ENCODE assay signal across 25 mouse cellular contexts in genomic region chr9:43463445-43464090, GRCm38 (mm10).
DNase-seq lines count a peak whose midpoint lies in the region; ATAC-seq and TF ChIP-seq lines count a peak whose summit lies in the region.
"Had no signal": no experiment of that assay in that cellular context is flagged by ENCODE, and none has a peak within 500 bp of the region (broad histone marks: within the 10 kb centered on the region; RNA-seq: fewer than 3 reads in every experiment).

No protein-coding gene starts in this region.

- H3K36me3 ChIP-seq in forebrain, postnatal 0 days (ENCODE audit: insufficient read depth) = no peaks in the 10 kb centered on the region
- no peaks in the 10 kb centered on the region for H3K36me3 ChIP-seq in forebrain, embryonic 14.5 days (ENCODE audit: control insufficient read depth, insufficient read depth, low read length)
- no peaks in the 10 kb centered on the region for H3K36me3 ChIP-seq in megakaryocyte, embryonic 14.5 days (replicated peaks; ENCODE audit: low read length)
- no peaks in the 10 kb centered on the region for H3K36me3 ChIP-seq in midbrain, embryonic 15.5 days (replicated peaks)
- H3K36me3 ChIP-seq: embryonic facial prominence, embryonic 10.5 days; embryonic facial prominence, embryonic 13.5 days; forebrain, embryonic 12.5 days had no signal

- H3K27me3 ChIP-seq in forebrain, postnatal 0 days (ENCODE audit: insufficient read depth, low read length) = no peaks in the 10 kb centered on the region
- no peaks in the 10 kb centered on the region for H3K27me3 ChIP-seq in forebrain, embryonic 14.5 days (replicated peaks; ENCODE audit: control insufficient read depth, insufficient read depth, low read length)
- H3K27me3 ChIP-seq in megakaryocyte, embryonic 14.5 days (replicated peaks) = peaks cover 21% of the 10 kb centered on the region
- H3K27me3 ChIP-seq in midbrain, embryonic 15.5 days (replicated peaks) = no peaks in the 10 kb centered on the region

- H3K4me3 ChIP-seq in forebrain, postnatal 0 days (ENCODE audit: low read depth, low read length) = no peak overlapping the region
- H3K4me3 ChIP-seq in forebrain, embryonic 14.5 days (ENCODE audit: low read depth, low read length) = no peak overlapping the region
- peak overlapping the region; percentile 12 for H3K4me3 ChIP-seq in megakaryocyte, embryonic 14.5 days (replicated peaks)
- no peak overlapping the region for H3K4me3 ChIP-seq in midbrain, embryonic 15.5 days
- H3K4me3 ChIP-seq: embryonic facial prominence, embryonic 10.5 days; embryonic facial prominence, embryonic 13.5 days; erythroblast, embryonic 14.5 days; forebrain, embryonic 12.5 days; gastrocnemius, adult 2 months had no signal

- H3K4me2 ChIP-seq in forebrain, postnatal 0 days (ENCODE audit: low read depth) = no peak overlapping the region
- H3K4me2 ChIP-seq in forebrain, embryonic 14.5 days (ENCODE audit: low read length) = no peak overlapping the region
- H3K4me2 ChIP-seq in midbrain, embryonic 15.5 days = no peak overlapping the region
- H3K4me2 ChIP-seq: embryonic facial prominence, embryonic 13.5 days; forebrain, embryonic 12.5 days; heart, embryonic 11.5 days; hindbrain, embryonic 14.5 days had no signal

- no peaks in the 10 kb centered on the region for H3K4me1 ChIP-seq in forebrain, postnatal 0 days (ENCODE audit: insufficient read depth)
- H3K4me1 ChIP-seq in forebrain, embryonic 14.5 days (ENCODE audit: control insufficient read depth, insufficient read depth, low read length) = 0 out of 2 replicates have a peak, but pooled peaks cover 2% of the 10 kb centered on the region
- no peaks in the 10 kb centered on the region for H3K4me1 ChIP-seq in megakaryocyte, embryonic 14.5 days
- H3K4me1 ChIP-seq in midbrain, embryonic 15.5 days = peaks cover 21% of the 10 kb centered on the region

- H3K27ac ChIP-seq in forebrain, postnatal 0 days (ENCODE audit: low read depth, low read length) = no peak overlapping the region
- H3K27ac ChIP-seq in forebrain, embryonic 14.5 days (ENCODE audit: low read depth, low read length) = no peak overlapping the region
- H3K27ac ChIP-seq in midbrain, embryonic 15.5 days = 0 out of 2 replicates have a peak overlapping the region, but pooled peaks have one; percentile 40
- H3K27ac ChIP-seq: embryonic facial prominence, embryonic 10.5 days; embryonic facial prominence, embryonic 13.5 days; forebrain, embryonic 12.5 days; gastrocnemius, adult 2 months; hindbrain, embryonic 14.5 days had no signal

- TF ChIP-seq CTCF in forebrain, postnatal 0 days (IDR thresholded peaks at IDR 0.05; ENCODE audit: low read depth) = no peak

- ATAC-seq in forebrain, postnatal 0 days = peak; percentile 54; the same call in 1 of the 2 replicates
- no peak for ATAC-seq in forebrain, embryonic 14.5 days
- ATAC-seq in megakaryocyte, adult 5-6 weeks (ENCODE audit: poor library complexity, severe bottlenecking) = no peak
- peak; percentile 55 for ATAC-seq in midbrain, embryonic 15.5 days (replicated peaks)
- ATAC-seq: activated CD4-positive, CD25-positive, alpha-beta regulatory T cell, adult 4 months; forebrain, embryonic 16.5 days had no signal

- no peaks in the 10 kb centered on the region for H3K9me3 ChIP-seq in forebrain, postnatal 0 days (ENCODE audit: low read length)
- H3K9me3 ChIP-seq in forebrain, embryonic 14.5 days (replicated peaks; ENCODE audit: control insufficient read depth, low read length) = no peaks in the 10 kb centered on the region
- H3K9me3 ChIP-seq in megakaryocyte, embryonic 14.5 days = no peaks in the 10 kb centered on the region
- H3K9me3 ChIP-seq in midbrain, embryonic 15.5 days = no peaks in the 10 kb centered on the region
- H3K9me3 ChIP-seq: embryonic facial prominence, embryonic 10.5 days; embryonic facial prominence, embryonic 13.5 days; forebrain, embryonic 12.5 days had no signal

- no peak for DNase-seq in forebrain, postnatal 0 days
- no peak for DNase-seq in forebrain, embryonic 14.5 days (ENCODE audit: low spot score)
- DNase-seq in kidney, adult 11 months = no peak
- no peak for DNase-seq in liver
- DNase-seq: adrenal gland, adult 8-10 months; adrenal gland, postnatal 25 days; cerebellum, adult 11-12 months; cerebellum, adult 8-10 months; cerebellum, postnatal 10 days; cerebellum, postnatal 36 days; embryo, embryonic 11 days; gastrocnemius, adult 2 months; gastrocnemius, postnatal 14 days; heart, adult 11 months had no signal

- H3K9ac ChIP-seq in forebrain, postnatal 0 days = no peak overlapping the region
- no peak overlapping the region for H3K9ac ChIP-seq in forebrain, embryonic 14.5 days (ENCODE audit: low read length)
- no peak overlapping the region for H3K9ac ChIP-seq in midbrain, embryonic 15.5 days
- H3K9ac ChIP-seq: embryonic facial prominence, embryonic 13.5 days; forebrain, embryonic 12.5 days; hindbrain, embryonic 14.5 days had no signal

- WGBS in forebrain, postnatal 0 days = 86% methylated on average over 13 of the region's 13 CpGs
- 91% methylated on average over 13 of the region's 13 CpGs for WGBS in forebrain, embryonic 14.5 days
- 87% methylated on average over 13 of the region's 13 CpGs for WGBS in midbrain, embryonic 15.5 days

Comparison
In these comparisons a context has a peak if more than half of its experiments do, and no peak if none do; other contexts are left out.
1. ATAC-seq: peak in forebrain, postnatal 0 days (single experiment) and midbrain, embryonic 15.5 days (single experiment); none in forebrain, embryonic 14.5 days (single experiment) and megakaryocyte, adult 5-6 weeks (single experiment).